9 mouse cellular contexts compared by ENCODE assay signal in genomic region chr6:39872901-39873591, GRCm38 (mm10). TPM values are rescaled to one million over a fixed set of nuclear protein-coding genes. Genes with fewer than 3 reads are reported as not detected.
DNase-seq lines count a peak whose midpoint lies in the region; ATAC-seq and TF ChIP-seq lines count a peak whose summit lies in the region.
"Had no signal": no experiment of that assay in that cellular context is flagged by ENCODE, and none has a peak within 500 bp of the region (broad histone marks: within the 10 kb centered on the region; RNA-seq: fewer than 3 reads in every experiment).

TSS of gene Tmem178b (plus strand) at chr6:39873271.

- under 1% methylated on average over 56 of the region's 63 CpGs for WGBS in heart, embryonic 11.5 days (ENCODE audit: insufficient replicate concordance)
- under 1% methylated on average over 63 of the region's 63 CpGs for WGBS in cerebellum, adult 2 months
- WGBS in forebrain, embryonic 16.5 days, result under 1% methylated on average over 63 of the region's 63 CpGs
- WGBS in intestine, embryonic 15.5 days, result under 1% methylated on average over 63 of the region's 63 CpGs
- WGBS in limb, embryonic 10.5 days, result under 1% methylated on average over 63 of the region's 63 CpGs
- under 1% methylated on average over 63 of the region's 63 CpGs for WGBS in neural tube, embryonic 15.5 days

- no peak; the same call in 1 of the 2 replicates for ATAC-seq in heart, embryonic 11.5 days (replicated peaks; ENCODE audit: insufficient number of reproducible peaks, low FRiP score, low TSS enrichment)
- ATAC-seq in forebrain, embryonic 16.5 days, result peak; percentile 41
- 0 out of 2 replicates have a peak, but pooled peaks have one; percentile 18 for ATAC-seq in intestine, embryonic 15.5 days
- peak; percentile 15 for ATAC-seq in neural tube, embryonic 15.5 days (ENCODE audit: low FRiP score)

- peak within 1 kb of the TSS; percentile 48 for H3K4me3 ChIP-seq in heart, embryonic 11.5 days (ENCODE audit: low read depth, low read length)
- H3K4me3 ChIP-seq in cerebellum, adult 2 months (replicated peaks; ENCODE audit: insufficient read depth, low read depth, low read length), result peak within 1 kb of the TSS; percentile 79
- H3K4me3 ChIP-seq in forebrain, embryonic 16.5 days (replicated peaks; ENCODE audit: low read length), result peak within 1 kb of the TSS; percentile 79
- peak within 1 kb of the TSS; percentile 53 for H3K4me3 ChIP-seq in intestine, embryonic 15.5 days (replicated peaks)
- H3K4me3 ChIP-seq in limb, embryonic 10.5 days, result peak within 1 kb of the TSS; percentile 60
- peak within 1 kb of the TSS; percentile 79 for H3K4me3 ChIP-seq in neural tube, embryonic 15.5 days (replicated peaks)

- H3K9ac ChIP-seq in heart, embryonic 11.5 days (ENCODE audit: low read depth, low read length), result 0 out of 2 replicates have a peak within 1 kb of the TSS, but pooled peaks have one; percentile 28
- H3K9ac ChIP-seq in forebrain, embryonic 16.5 days (replicated peaks; ENCODE audit: low read depth, low read length), result peak within 1 kb of the TSS; percentile 91
- peak within 1 kb of the TSS; percentile 18; the same call in 1 of the 2 replicates for H3K9ac ChIP-seq in intestine, embryonic 15.5 days
- H3K9ac ChIP-seq in neural tube, embryonic 15.5 days (replicated peaks), result peak within 1 kb of the TSS; percentile 89

- no peak for DNase-seq in heart, adult 8-10 months (ENCODE audit: low spot score)
- DNase-seq in cerebellum, adult 2 months, result peak; percentile 71 to 74
- peak; percentile 64 for DNase-seq in limb, embryonic 10.5 days (ENCODE audit: low spot score)
- DNase-seq in urinary bladder, postnatal 10 days (ENCODE audit: low spot score), result no peak

- no peak within 1 kb of the TSS for H3K27ac ChIP-seq in heart, embryonic 11.5 days (ENCODE audit: low read depth, low read length)
- H3K27ac ChIP-seq in cerebellum, adult 2 months (ENCODE audit: insufficient read depth, low read length), result peak within 1 kb of the TSS; percentile 60
- H3K27ac ChIP-seq in forebrain, embryonic 16.5 days (ENCODE audit: low read length), result peak within 1 kb of the TSS; percentile 98
- no peak within 1 kb of the TSS for H3K27ac ChIP-seq in intestine, embryonic 15.5 days
- no peak within 1 kb of the TSS for H3K27ac ChIP-seq in limb, embryonic 10.5 days
- peak within 1 kb of the TSS; percentile 96 for H3K27ac ChIP-seq in neural tube, embryonic 15.5 days (replicated peaks)

- no peaks in the 10 kb centered on the region for H3K9me3 ChIP-seq in heart, embryonic 11.5 days (replicated peaks; ENCODE audit: control insufficient read depth, low read length)
- H3K9me3 ChIP-seq in forebrain, embryonic 16.5 days (ENCODE audit: control insufficient read depth, low read length), result no peaks in the 10 kb centered on the region
- no peaks in the 10 kb centered on the region for H3K9me3 ChIP-seq in intestine, embryonic 15.5 days
- H3K9me3 ChIP-seq in limb, embryonic 10.5 days (replicated peaks), result no peaks in the 10 kb centered on the region
- H3K9me3 ChIP-seq in neural tube, embryonic 15.5 days (replicated peaks), result no peaks in the 10 kb centered on the region

- H3K4me1 ChIP-seq in heart, embryonic 11.5 days (ENCODE audit: control insufficient read depth, insufficient read depth, low read length), result peaks cover 6% of the 10 kb centered on the region; the same call in 1 of the 2 replicates
- H3K4me1 ChIP-seq in cerebellum, adult 2 months (ENCODE audit: control insufficient read depth, insufficient read depth, low read length), result peaks cover 9% of the 10 kb centered on the region
- H3K4me1 ChIP-seq in forebrain, embryonic 16.5 days (replicated peaks; ENCODE audit: control insufficient read depth, insufficient read depth, low read length), result peaks cover 25% of the 10 kb centered on the region
- H3K4me1 ChIP-seq in intestine, embryonic 15.5 days (replicated peaks), result peaks cover 29% of the 10 kb centered on the region
- peaks cover 32% of the 10 kb centered on the region for H3K4me1 ChIP-seq in limb, embryonic 10.5 days
- H3K4me1 ChIP-seq in neural tube, embryonic 15.5 days, result peaks cover 32% of the 10 kb centered on the region

- peaks cover 57% of the 10 kb centered on the region for H3K27me3 ChIP-seq in heart, embryonic 11.5 days (ENCODE audit: control insufficient read depth, insufficient read depth, low read length)
- no peaks in the 10 kb centered on the region for H3K27me3 ChIP-seq in cerebellum, adult 2 months (ENCODE audit: control insufficient read depth, insufficient read depth, low read length)
- H3K27me3 ChIP-seq in forebrain, embryonic 16.5 days (replicated peaks; ENCODE audit: control insufficient read depth, insufficient read depth, low read length), result no peaks in the 10 kb centered on the region
- peaks cover 54% of the 10 kb centered on the region for H3K27me3 ChIP-seq in intestine, embryonic 15.5 days (replicated peaks)
- peaks cover 72% of the 10 kb centered on the region for H3K27me3 ChIP-seq in limb, embryonic 10.5 days (ENCODE audit: low read depth, poor library complexity, severe bottlenecking)
- no peaks in the 10 kb centered on the region for H3K27me3 ChIP-seq in neural tube, embryonic 15.5 days (replicated peaks)

- no peak for TF ChIP-seq POLR2A in cerebellum, adult 2 months (IDR thresholded peaks at IDR 0.05; ENCODE audit: borderline replicate concordance, insufficient read depth, low read length)

- no peak for TF ChIP-seq CTCF in cerebellum, adult 2 months (IDR thresholded peaks at IDR 0.05; ENCODE audit: borderline replicate concordance, insufficient read depth, low read depth, low read length)

- no peaks in the 10 kb centered on the region for H3K36me3 ChIP-seq in heart, embryonic 11.5 days (ENCODE audit: control insufficient read depth, insufficient read depth, low read length)
- no peaks in the 10 kb centered on the region for H3K36me3 ChIP-seq in forebrain, embryonic 16.5 days (ENCODE audit: control insufficient read depth, insufficient read depth)
- H3K36me3 ChIP-seq in intestine, embryonic 15.5 days, result no peaks in the 10 kb centered on the region
- no peaks in the 10 kb centered on the region for H3K36me3 ChIP-seq in limb, embryonic 10.5 days
- no peaks in the 10 kb centered on the region for H3K36me3 ChIP-seq in neural tube, embryonic 15.5 days

- H3K4me2 ChIP-seq in heart, embryonic 11.5 days, result peak within 1 kb of the TSS; percentile 80
- H3K4me2 ChIP-seq in forebrain, embryonic 16.5 days (ENCODE audit: low read length), result peak within 1 kb of the TSS; percentile 84
- peak within 1 kb of the TSS; percentile 95 for H3K4me2 ChIP-seq in intestine, embryonic 15.5 days (replicated peaks)
- peak within 1 kb of the TSS; percentile 81 for H3K4me2 ChIP-seq in neural tube, embryonic 15.5 days

RNA-seq across cellular contexts. Expression of gene Tmem178b, which starts in this region (rescaled TPM):
- 0.03 and 0.26 TPM in 2 replicates for polyA plus RNA-seq in heart, embryonic 11.5 days (2014; fragmentation: Nextera tagmentation; extraction: Ambion mirVana)
- 1 to 10 TPM in 3 of 4 experiments, under 1 TPM in 1; 0.69 to 1.6 (median 1.1) TPM for total RNA-seq in heart, adult 8-10 months (2022)
- polyA plus RNA-seq in cerebellum, adult 2 months (2012; rRNA removed), result 66.7 and 72.3 TPM in 2 replicates
- polyA plus RNA-seq in forebrain, embryonic 16.5 days (2015; fragmentation: Nextera tagmentation; extraction: Ambion mirVana), result 25.2 and 32.2 TPM in 2 replicates
- 0.68 and 1.4 TPM in 2 replicates for polyA plus RNA-seq in intestine, embryonic 15.5 days (2015; fragmentation: Nextera tagmentation; extraction: Ambion mirVana)
- polyA plus RNA-seq in limb, embryonic 10.5 days (2016; fragmentation: Nextera tagmentation; extraction: Ambion mirVana), result not detected in 2 replicates
- 28.8 and 32.4 TPM in 2 replicates for polyA plus RNA-seq in neural tube, embryonic 15.5 days (2015; fragmentation: Nextera tagmentation; extraction: Ambion mirVana)
- total RNA-seq: hematopoietic stem cell, adult 5-6 weeks had no signal

Comparison
In these comparisons a context has a peak if more than half of its experiments do, and no peak if none do; other contexts are left out.
1. RNA of gene Tmem178b (polyA plus RNA-seq): 66.7 to 72.3 TPM in cerebellum, adult 2 months, 28.8 to 32.4 TPM in neural tube, embryonic 15.5 days and 25.2 to 32.2 TPM in forebrain, embryonic 16.5 days; 0.68 to 1.4 TPM in intestine, embryonic 15.5 days, 0.03 to 0.26 TPM in heart, embryonic 11.5 days and not detected in limb, embryonic 10.5 days; every median in the first group is over 10 times any median in the second.
2. Peak in DNase-seq and H3K4me3 ChIP-seq in limb, embryonic 10.5 days; RNA of the gene not detected or under 1 TPM.
3. H3K27ac ChIP-seq: peak in cerebellum, adult 2 months (single experiment), forebrain, embryonic 16.5 days (single experiment) and neural tube, embryonic 15.5 days (single experiment); none in heart, embryonic 11.5 days (single experiment), intestine, embryonic 15.5 days (single experiment) and limb, embryonic 10.5 days (single experiment).
4. H3K9ac ChIP-seq: peak in every context shown above with its lines; median percentile 91 in forebrain, embryonic 16.5 days; 89 in neural tube, embryonic 15.5 days; 28 in heart, embryonic 11.5 days; 18 in intestine, embryonic 15.5 days.
5. DNase-seq: peak in cerebellum, adult 2 months (2 of 2); none in heart, adult 8-10 months (single experiment) and urinary bladder, postnatal 10 days (single experiment).
6. Peak in every context shown above with its lines, with median percentiles within 50 percentile points of each other: H3K4me2 ChIP-seq and H3K4me3 ChIP-seq.